Mouse (Mus musculus) stomach, postnatal 0 days (tissue): ENCODE results near the gene Tns3.

Source experiments
- CTCF ChIP-seq: IDR thresholded peaks from 2 replicates; pipeline ENCODE4 v1.5.1; 2016; ENCODE audit warnings: antibody characterized with exemption, low read depth, mild to moderate bottlenecking, moderate library complexity
- EP300 ChIP-seq: optimal IDR thresholded peaks from 2 replicates; pipeline ENCODE3; 2016; ENCODE audit warnings: antibody characterized with exemption

DNA sequence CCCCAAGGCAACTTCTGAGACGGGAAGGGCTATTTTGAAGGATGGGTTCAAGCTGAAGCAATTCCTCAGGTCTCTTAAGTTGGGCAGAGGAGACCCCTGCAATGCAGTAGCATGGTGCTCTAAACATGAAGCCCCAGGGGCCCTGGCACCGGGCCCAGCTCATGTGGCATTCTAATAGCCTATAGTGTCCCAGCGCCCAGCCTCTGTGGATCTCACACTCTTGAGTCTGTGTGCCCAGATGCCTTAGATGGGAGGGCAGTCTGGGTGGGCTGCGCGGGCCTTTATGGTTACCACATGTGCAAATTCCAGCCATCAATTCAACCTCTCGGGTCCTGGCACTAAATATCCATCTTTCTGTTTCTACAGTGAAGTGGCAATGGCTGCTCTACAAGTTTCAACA lies 38.9 kb downstream of the Tns3 start:
- no peak for TF ChIP-seq CTCF
- no peak for TF ChIP-seq EP300
